Mouse (Mus musculus) kidney, adult 8-10 months (tissue): ENCODE data around the gene Slc25a20.

Experiments used
- DNase-seq, 2 experiments: peaks; one replicate each; pipeline ENCODE4 v3.0.0; 2022

Slc25a20 gene

GRCm38 (mm10) chr9:108687686-108688085, 25.8 kb downstream of the Slc25a20 start:
- no peak for DNase-seq

- no peak for DNase-seq
Measured at GRCm38 (mm10) chr9:108688451-108688850, 26.6 kb downstream of the Slc25a20 start.

GRCm38 (mm10) chr9:108689106-108689505, 27.2 kb downstream of the Slc25a20 start, which contains the start of gene Prkar2a:
Gene Prkar2a, plus strand, starts transcription at chr9:108689314.
- no peak for DNase-seq

- DNase-seq = no peak
Measured at GRCm38 (mm10) chr9:108689993-108690392, 28.1 kb downstream of the Slc25a20 start.

GRCm38 (mm10) chr9:108690914-108691313, 29.0 kb downstream of the Slc25a20 start:
- peak in 1 of 2 experiments; percentile 28 for DNase-seq

- DNase-seq = no peak
Measured at GRCm38 (mm10) chr9:108691371-108691770, 29.5 kb downstream of the Slc25a20 start.

GRCm38 (mm10) chr9:108691846-108692225, 29.9 kb downstream of the Slc25a20 start:
- DNase-seq = peak; percentile 88 to 90

- peak; percentile 41 to 54 for DNase-seq
Measured at GRCm38 (mm10) chr9:108692226-108693041, 30.5 kb downstream of the Slc25a20 start.

- no peak for DNase-seq
Measured at GRCm38 (mm10) chr9:108693946-108694345, 32.1 kb downstream of the Slc25a20 start.

GRCm38 (mm10) chr9:108694533-108694932, 32.6 kb downstream of the Slc25a20 start:
- no peak for DNase-seq

GRCm38 (mm10) chr9:108702476-108702875, 40.6 kb downstream of the Slc25a20 start:
- no peak for DNase-seq

- no peak for DNase-seq
Measured at GRCm38 (mm10) chr9:108703373-108704110, 41.7 kb downstream of the Slc25a20 start.

GRCm38 (mm10) chr9:108704591-108704990, 42.7 kb downstream of the Slc25a20 start:
- no peak for DNase-seq

GRCm38 (mm10) chr9:108707212-108707611, 45.3 kb downstream of the Slc25a20 start:
- no peak for DNase-seq

- no peak for DNase-seq
Measured at GRCm38 (mm10) chr9:108708833-108709232, 46.9 kb downstream of the Slc25a20 start.

GRCm38 (mm10) chr9:108710767-108711166, 48.9 kb downstream of the Slc25a20 start:
- no peak for DNase-seq

GRCm38 (mm10) chr9:108716199-108716598, 54.3 kb downstream of the Slc25a20 start:
- no peak for DNase-seq

GRCm38 (mm10) chr9:108723751-108724150, 61.9 kb downstream of the Slc25a20 start:
- no peak for DNase-seq

GRCm38 (mm10) chr9:108726116-108726515, 64.2 kb downstream of the Slc25a20 start:
- no peak for DNase-seq

GRCm38 (mm10) chr9:108729050-108729449, 67.2 kb downstream of the Slc25a20 start:
- DNase-seq = no peak

GRCm38 (mm10) chr9:108732462-108732861, 70.6 kb downstream of the Slc25a20 start:
- no peak for DNase-seq
